Mouse (Mus musculus) gastrocnemius, adult 2 months (tissue): ENCODE data around the gene Tmem147. TPM values are rescaled to one million over a fixed set of nuclear protein-coding genes. Genes with fewer than 3 reads are reported as not detected.

ENCODE experiments used
- DNase-seq: peaks from one replicate; pipeline ENCODE4 v3.0.0; 2022
- H3K27ac ChIP-seq: fragments of 200-600 bp; 2 replicates; pipeline ENCODE4 v1.8.1; 2022; ENCODE audit warnings: mild to moderate bottlenecking
- H3K4me3 ChIP-seq: fragments of 200-600 bp; 2 replicates; pipeline ENCODE4 v1.8.1; 2022; ENCODE audit warnings: mild to moderate bottlenecking, moderate library complexity
- CTCF ChIP-seq: fragments of 200-600 bp; IDR thresholded peaks from 2 replicates; pipeline ENCODE4 v1.8.1; 2022; ENCODE audit warnings: antibody characterized with exemption, mild to moderate bottlenecking, moderate library complexity
- intact Hi-C: fragments of 180-260 bp; cut with DNase I; formaldehyde crosslinking; loops from one replicate; pipeline ENCODE4 v1.15.1; 2025
- total RNA-seq, 2 experiments: library from RNA; stranded (reverse); gene quantifications; 2 replicates each; pipeline ENCODE4 v1.2.3; 2021

Gene Tmem147
- total RNA-seq, 2 experiments from 2014 or later: 232 to 255 TPM

GRCm38 (mm10) chr7:30717716-30718046, 11.7 kb downstream of the Tmem147 start:
- TF ChIP-seq CTCF: peak; percentile 8; the same call in 1 of the 2 replicates

GRCm38 (mm10) chr7:30717006-30717715, 12.2 kb downstream of the Tmem147 start:
- intact Hi-C loops: no loop called here
- Histone ChIP-seq H3K4me3 (peak overlapping the region; percentile 64), H3K27ac (no peak overlapping the region)
- DNase-seq: peak; percentile 63
- no peak for TF ChIP-seq CTCF

More at GRCm38 (mm10) chr7:30717716-30718046, 11.7 kb downstream of the Tmem147 start:
- Histone ChIP-seq H3K4me3 (peak overlapping the region; percentile 64), H3K27ac (no peak overlapping the region)
- DNase-seq: no peak
- intact Hi-C loops: no loop called here

GRCm38 (mm10) chr7:30711942-30712341, 17.4 kb downstream of the Tmem147 start, which contains the start of gene Atp4a:
Atp4a (plus strand) TSS chr7:30712209.
- no peak for TF ChIP-seq CTCF
- intact Hi-C loops: no loop called here
- no peak for DNase-seq
- H3K27ac ChIP-seq: no peak within 1 kb of the TSS
- no peak within 1 kb of the TSS for H3K4me3 ChIP-seq

- Histone ChIP-seq H3K27ac (no peak overlapping the region), H3K4me3 (no peak overlapping the region)
- intact Hi-C loops: no loop called here
- DNase-seq: no peak
- TF ChIP-seq CTCF: no peak
These were observed 21.9 kb downstream of the Tmem147 start for GRCm38 (mm10) chr7:30707441-30707840.

GRCm38 (mm10) chr7:30706214-30706882, 23.0 kb downstream of the Tmem147 start:
- intact Hi-C loops: no loop called here
- H3K27ac ChIP-seq: no peak overlapping the region
- no peak for DNase-seq
- no peak overlapping the region for H3K4me3 ChIP-seq
- TF ChIP-seq CTCF: no peak

- intact Hi-C loops: no loop called here
- Histone ChIP-seq H3K4me3 (no peak within 1 kb of the TSS), H3K27ac (no peak within 1 kb of the TSS)
- no peak for DNase-seq
- TF ChIP-seq CTCF: no peak
These were observed 30.8 kb downstream of the Tmem147 start, which contains the start of gene 2200002J24Rik for GRCm38 (mm10) chr7:30698589-30698988. 2200002J24Rik (plus strand) TSS chr7:30698926.

GRCm38 (mm10) chr7:30698101-30698500, 31.2 kb downstream of the Tmem147 start:
- intact Hi-C loops: no loop called here
- no peak for DNase-seq
- Histone ChIP-seq H3K4me3 (no peak overlapping the region), H3K27ac (no peak overlapping the region)
- TF ChIP-seq CTCF: no peak

- no peak for TF ChIP-seq CTCF
- H3K4me3 ChIP-seq: no peak overlapping the region
- intact Hi-C loops: no loop called here
- DNase-seq: no peak
- no peak overlapping the region for H3K27ac ChIP-seq
These were observed 41.0 kb downstream of the Tmem147 start for GRCm38 (mm10) chr7:30688325-30688724.

GRCm38 (mm10) chr7:30683425-30683824, 45.9 kb downstream of the Tmem147 start:
- DNase-seq: no peak
- H3K27ac ChIP-seq: no peak overlapping the region; the same call in 1 of the 2 replicates
- H3K4me3 ChIP-seq: no peak overlapping the region
- intact Hi-C loops: no loop called here
- TF ChIP-seq CTCF: no peak

- DNase-seq: peak; percentile 70
- intact Hi-C loops: no loop called here
- Histone ChIP-seq H3K4me3 (no peak overlapping the region), H3K27ac (peak overlapping the region; percentile 84)
- no peak for TF ChIP-seq CTCF
These were observed 47.4 kb downstream of the Tmem147 start for GRCm38 (mm10) chr7:30681897-30682296.

- DNase-seq: peak; percentile 47
- peak; percentile 15; the same call in 1 of the 2 replicates for TF ChIP-seq CTCF
- Histone ChIP-seq H3K27ac (no peak overlapping the region), H3K4me3 (no peak overlapping the region)
- intact Hi-C loops: no loop called here
These were observed 50.9 kb downstream of the Tmem147 start for GRCm38 (mm10) chr7:30678263-30678975.

Other genes starting within 250 kb of the Tmem147 start
- gene Prodh2, start 235.9 kb downstream of the Tmem147 start, total RNA-seq: not detected
- gene Arhgap33, start 194.5 kb downstream of the Tmem147 start, total RNA-seq: under 1 TPM; 0.31 to 0.47 TPM
- 1,000 to 10,000 TPM in 1 of 2 experiments, 100 to 1,000 TPM in 1; 867 to 2,532 TPM for gene Hspb6, start 177.4 kb downstream of the Tmem147 start, total RNA-seq
- 1 to 10 TPM; 5.5 to 7.3 TPM for gene Proser3, start 177.2 kb downstream of the Tmem147 start, total RNA-seq
- 10 to 100 TPM in 1 of 2 experiments, 1 to 10 TPM in 1; 9.2 to 10.5 TPM for gene Lin37, start 169.7 kb downstream of the Tmem147 start, total RNA-seq
- 10 to 100 TPM; 53.8 to 62.5 TPM for gene U2af1l4, start 166.2 kb downstream of the Tmem147 start, total RNA-seq
- gene Gm49396, start 166.2 kb downstream of the Tmem147 start, total RNA-seq: 1 to 10 TPM; 1.8 to 2.2 TPM
- gene Psenen, start 165.9 kb downstream of the Tmem147 start, total RNA-seq: 100 to 1,000 TPM; 116 to 123 TPM
- gene Igflr1, start 164.1 kb downstream of the Tmem147 start, total RNA-seq: 1 to 10 TPM; 1.1 to 1.5 TPM
- gene Kmt2b, start 140.8 kb downstream of the Tmem147 start, total RNA-seq: 10 to 100 TPM; 13.3 to 16.3 TPM
- gene Zbtb32, start 130.6 kb downstream of the Tmem147 start, total RNA-seq: under 1 TPM in 1 of 2 experiments, not detected in 1; 0.33 TPM
- gene Upk1a, start 116.7 kb downstream of the Tmem147 start, total RNA-seq: under 1 TPM in 1 of 2 experiments, not detected in 1; 0.17 TPM
- gene Cox6b1, start 103.4 kb downstream of the Tmem147 start, total RNA-seq: 1,000 to 10,000 TPM; 1,338 to 2,234 TPM
- gene Etv2, start 93.7 kb downstream of the Tmem147 start, total RNA-seq: not detected
- gene Rbm42, start 79.2 kb downstream of the Tmem147 start, total RNA-seq: 10 to 100 TPM; 37.4 to 38.3 TPM
- gene Haus5, start 64.5 kb downstream of the Tmem147 start, total RNA-seq: 1 to 10 TPM; 3.7 to 4.2 TPM
- 1 to 10 TPM; 2.7 to 4.9 TPM for gene Pmis2, start 57.9 kb downstream of the Tmem147 start, total RNA-seq
- gene 2200002J24Rik, start 30.6 kb downstream of the Tmem147 start, total RNA-seq: not detected
- under 1 TPM; 0.13 to 0.14 TPM for gene Atp4a, start 17.3 kb downstream of the Tmem147 start, total RNA-seq
- gene Gapdhs, start 14.1 kb upstream of the Tmem147 start, total RNA-seq: not detected
- gene Sbsn, start 21.9 kb upstream of the Tmem147 start, total RNA-seq: 1 to 10 TPM; 2.8 to 4.7 TPM
- 1 to 10 TPM in 1 of 2 experiments, under 1 TPM in 1; 0.98 to 1.2 TPM for gene Dmkn, start 34.2 kb upstream of the Tmem147 start, total RNA-seq
- under 1 TPM in 1 of 2 experiments, not detected in 1; 0.78 TPM for gene Krtdap, start 58.4 kb upstream of the Tmem147 start, total RNA-seq
- under 1 TPM in 1 of 2 experiments, not detected in 1; 0.14 TPM for gene Ffar2, start 94.2 kb upstream of the Tmem147 start, total RNA-seq
- not detected for gene Ffar3, start 126.6 kb upstream of the Tmem147 start, total RNA-seq
- not detected for gene Ffar1, start 132.0 kb upstream of the Tmem147 start, total RNA-seq
- under 1 TPM in 1 of 2 experiments, not detected in 1; 0.31 TPM for gene Cd22, start 150.8 kb upstream of the Tmem147 start, total RNA-seq
- gene Mag, start 185.3 kb upstream of the Tmem147 start, total RNA-seq: under 1 TPM; 0.22 to 0.71 TPM
- not detected for gene Hamp2, start 195.1 kb upstream of the Tmem147 start, total RNA-seq
- not detected for gene Hamp, start 214.5 kb upstream of the Tmem147 start, total RNA-seq
- gene Usf2, start 227.3 kb upstream of the Tmem147 start, total RNA-seq: 100 to 1,000 TPM in 1 of 2 experiments, 10 to 100 TPM in 1; 85.9 to 102 TPM
- gene Lsr, start 243.9 kb upstream of the Tmem147 start, total RNA-seq: under 1 TPM; 0.31 to 0.41 TPM
- not detected for gene Fam187b, start 244.2 kb upstream of the Tmem147 start, total RNA-seq